Mouse (Mus musculus) hindbrain, embryonic 13.5 days (tissue): ENCODE results near the gene Hoxc12. TPM values are rescaled to one million over a fixed set of nuclear protein-coding genes. Genes with fewer than 3 reads are reported as not detected.

ENCODE experiments used
- ATAC-seq: fragments of 200-750 bp; cut with Nextera tagmentation; 2 replicates; pipeline ENCODE4 v1.8.0; 2017; ENCODE audit warnings: moderate TSS enrichment; ENCODE audit not compliant: low FRiP score
- H3K27ac ChIP-seq: fragments of 300-500 bp; sonication (generic); 2 replicates; pipeline ENCODE4 v1.5.1; 2015; ENCODE audit warnings: inconsistent platforms, mild to moderate bottlenecking, moderate library complexity
- H3K27me3 ChIP-seq: fragments of 300-500 bp; sonication (generic); 2 replicates; pipeline ENCODE4 v1.6.1; 2015; ENCODE audit warnings: mild to moderate bottlenecking, inconsistent platforms
- H3K36me3 ChIP-seq: fragments of 300-500 bp; sonication (generic); 2 replicates; pipeline ENCODE4 v1.6.1; 2015; ENCODE audit warnings: mild to moderate bottlenecking, inconsistent platforms
- H3K4me1 ChIP-seq: fragments of 300-500 bp; sonication (generic); replicated peaks from 2 replicates; pipeline ENCODE4 v1.6.1; 2015; ENCODE audit warnings: inconsistent platforms
- H3K4me2 ChIP-seq: fragments of 300-500 bp; sonication (generic); 2 replicates; pipeline ENCODE4 v1.6.1; 2015; ENCODE audit warnings: inconsistent platforms, mild to moderate bottlenecking, moderate library complexity
- H3K4me3 ChIP-seq: fragments of 300-500 bp; sonication (generic); 2 replicates; pipeline ENCODE4 v1.5.1; 2015; ENCODE audit warnings: mild to moderate bottlenecking, inconsistent platforms
- H3K9ac ChIP-seq: fragments of 300-500 bp; sonication (generic); 2 replicates; pipeline ENCODE4 v1.6.1; 2015; ENCODE audit warnings: mild to moderate bottlenecking, inconsistent platforms
- H3K9me3 ChIP-seq: fragments of 300-500 bp; sonication (generic); 2 replicates; pipeline ENCODE4 v1.6.1; 2016; ENCODE audit warnings: inconsistent platforms
- WGBS: fragments of 180-500 bp; shearing (Covaris S2); methylation state at CpG from one replicate; pipeline ENCODE4 v1.1.7; 2015; 5-methylcytosine and 5-hydroxymethylcytosine counted together
- polyA plus RNA-seq: library from polyadenylated mRNA; unstranded; fragments of >200 nt; fragmentation: Nextera tagmentation; extraction: Ambion mirVana; gene quantifications from 2 replicates; pipeline ENCODE4 v1.2.1, GENCODE M21; 2015

The Hoxc12 gene
- polyA plus RNA-seq, 1 experiment from 2014 or later, result not detected

DNA sequence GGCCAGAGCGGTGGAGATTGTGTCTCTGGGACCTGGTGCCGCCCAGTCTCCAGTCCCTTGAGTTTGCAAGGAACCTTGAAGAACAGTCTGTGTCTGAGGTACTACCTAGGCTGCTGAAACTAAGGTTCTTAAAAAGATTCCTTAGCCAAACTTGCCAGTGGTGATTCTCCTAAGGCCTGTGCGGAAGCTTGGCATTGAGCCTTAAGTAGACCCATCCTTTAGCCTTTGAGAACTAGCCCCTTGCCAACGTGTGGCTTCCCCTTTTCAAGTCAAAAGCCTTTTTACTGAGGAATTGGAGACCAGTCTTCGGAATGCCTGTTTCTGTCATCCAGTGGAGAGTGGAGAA lies 6.9 kb downstream of the Hoxc12 start:
- H3K4me2 ChIP-seq, result no peak overlapping the region
- whole genome bisulfite sequencing, result 1% methylated on average over 5 of the region's 5 CpGs
- no peak overlapping the region for H3K27ac ChIP-seq
- H3K36me3 ChIP-seq, result no peaks in the 10 kb centered on the region
- ATAC-seq, result no peak
- H3K9me3 ChIP-seq, result no peaks in the 10 kb centered on the region
- no peak overlapping the region for H3K4me3 ChIP-seq
- H3K9ac ChIP-seq, result no peak overlapping the region
- peaks cover 6% of the 10 kb centered on the region for H3K4me1 ChIP-seq
- peaks cover 100% of the 10 kb centered on the region for H3K27me3 ChIP-seq

DNA sequence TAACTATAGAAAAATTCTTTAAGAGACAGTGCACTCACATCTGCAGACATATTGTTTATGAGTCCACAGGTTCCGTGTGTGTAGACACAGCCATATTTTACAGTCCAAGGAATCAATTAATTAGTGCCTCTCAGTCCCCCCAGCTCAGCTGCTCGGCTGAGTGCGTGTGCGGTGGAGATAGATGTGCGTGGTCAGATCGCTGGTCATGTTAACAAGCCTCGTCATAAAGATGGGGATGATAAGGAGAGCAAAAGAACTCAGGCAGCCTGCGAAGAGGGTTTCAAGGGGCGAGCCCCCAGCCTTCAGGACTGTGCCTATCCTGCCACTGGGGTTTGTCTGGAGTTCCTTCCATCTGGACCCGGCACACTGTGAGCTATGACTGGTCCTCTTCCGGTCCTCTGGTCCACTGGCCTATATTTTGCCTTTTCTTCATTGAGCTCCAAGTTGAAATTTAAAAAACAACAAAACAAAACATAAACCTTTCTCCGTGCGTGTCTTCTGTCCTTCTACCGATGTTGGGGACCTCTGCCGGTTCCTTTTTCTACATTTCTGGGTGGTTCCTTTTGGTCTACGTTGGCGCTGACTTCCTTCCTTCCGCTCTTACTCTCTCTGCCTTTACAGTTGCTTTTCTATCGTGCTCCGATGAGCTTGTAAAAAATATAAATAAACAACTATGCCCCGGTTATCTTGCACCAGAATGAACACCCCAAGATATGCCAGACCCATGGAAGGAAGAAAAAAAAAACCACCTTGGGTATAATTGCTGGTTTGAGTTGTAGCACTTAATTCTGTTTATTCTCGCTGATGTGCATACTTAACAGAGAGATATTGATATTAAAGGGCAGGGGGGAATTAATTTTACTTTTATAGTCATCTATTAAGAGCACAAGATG lies 8.9 kb downstream of the Hoxc12 start:
- Histone ChIP-seq H3K9me3 (no peaks in the 10 kb centered on the region), H3K4me2 (no peak overlapping the region), H3K4me3 (no peak overlapping the region), H3K4me1 (peaks cover 6% of the 10 kb centered on the region), H3K9ac (no peak overlapping the region), H3K36me3 (no peaks in the 10 kb centered on the region), H3K27ac (no peak overlapping the region), H3K27me3 (peaks cover 100% of the 10 kb centered on the region)
- WGBS, result 10% methylated on average over 22 of the region's 22 CpGs
- ATAC-seq, result no peak

DNA sequence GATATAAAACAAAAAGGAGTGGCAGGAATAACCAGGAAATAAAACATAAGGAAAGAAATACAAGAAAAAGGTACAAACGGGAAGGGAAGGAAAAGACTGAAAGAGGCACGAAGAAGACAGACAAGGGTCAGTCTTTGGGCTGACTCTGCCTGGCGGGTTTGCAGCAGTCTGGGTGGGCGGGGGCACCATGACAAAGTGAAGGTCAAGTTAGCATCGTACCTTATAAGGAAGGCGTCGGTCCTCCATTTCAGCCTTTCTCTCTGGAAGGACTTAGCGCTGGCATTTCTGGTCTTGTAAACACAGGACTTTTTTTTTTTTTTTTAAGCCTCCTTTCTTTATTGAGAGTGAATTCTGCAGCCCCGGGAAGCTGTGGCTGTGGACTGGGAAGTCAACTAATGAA lies 10.7 kb downstream of the Hoxc12 start:
- H3K36me3 ChIP-seq, result no peaks in the 10 kb centered on the region
- peaks cover 100% of the 10 kb centered on the region for H3K27me3 ChIP-seq
- H3K9me3 ChIP-seq, result no peaks in the 10 kb centered on the region
- ATAC-seq, result no peak
- no peak overlapping the region for H3K9ac ChIP-seq
- H3K4me2 ChIP-seq, result no peak overlapping the region
- WGBS, result 1% methylated on average over 9 of the region's 9 CpGs
- no peak overlapping the region for H3K27ac ChIP-seq
- no peak overlapping the region for H3K4me3 ChIP-seq
- peaks cover 6% of the 10 kb centered on the region for H3K4me1 ChIP-seq

DNA sequence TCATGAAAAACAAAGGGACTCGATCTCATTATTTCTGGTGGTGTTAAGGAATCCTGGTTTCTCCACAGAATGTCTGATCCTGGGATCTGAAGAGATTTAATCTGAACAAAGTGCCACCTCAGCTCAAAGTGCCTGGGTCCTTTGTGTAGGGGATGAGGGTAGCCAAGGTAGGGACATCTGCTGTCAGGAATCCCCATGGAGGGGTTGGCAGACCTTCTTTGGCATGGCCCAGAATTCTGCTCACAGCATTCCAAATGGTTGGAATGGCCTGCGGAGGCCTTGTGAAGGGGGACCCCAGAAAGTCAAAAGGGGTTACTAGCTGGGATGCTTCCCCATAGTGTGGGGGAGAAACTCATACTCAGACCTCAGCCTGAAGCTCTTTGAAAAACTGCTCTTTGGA lies 12.3 kb downstream of the Hoxc12 start:
- no peak for ATAC-seq
- H3K4me3 ChIP-seq, result no peak overlapping the region
- no peak overlapping the region for H3K4me2 ChIP-seq
- H3K9ac ChIP-seq, result no peak overlapping the region
- no peaks in the 10 kb centered on the region for H3K36me3 ChIP-seq
- 14% methylated on average over 2 of the region's 2 CpGs for WGBS
- H3K9me3 ChIP-seq, result no peaks in the 10 kb centered on the region
- no peaks in the 10 kb centered on the region for H3K4me1 ChIP-seq
- peaks cover 100% of the 10 kb centered on the region for H3K27me3 ChIP-seq
- no peak overlapping the region for H3K27ac ChIP-seq

DNA sequence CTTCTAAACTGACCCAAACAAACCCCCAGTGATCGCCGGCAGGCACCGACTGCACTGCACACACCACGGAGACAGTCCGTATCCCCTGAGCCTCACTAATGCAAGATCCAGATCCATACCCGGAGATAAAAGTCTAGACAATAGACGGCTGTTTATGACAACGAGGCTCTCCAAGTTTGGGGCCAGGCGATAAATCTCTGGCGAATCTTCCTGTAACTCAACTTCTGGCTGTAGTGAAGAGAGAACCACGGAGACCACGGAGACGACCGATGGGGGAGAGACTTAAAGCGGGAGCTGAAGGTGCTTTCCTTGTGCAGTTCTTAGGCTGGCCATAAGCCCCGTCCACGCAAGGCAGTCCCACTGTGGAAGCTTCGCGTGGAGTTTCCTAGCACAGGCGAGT lies 13.1 kb downstream of the Hoxc12 start:
- 2% methylated on average over 20 of the region's 20 CpGs for WGBS
- H3K36me3 ChIP-seq, result no peaks in the 10 kb centered on the region
- ATAC-seq, result no peak
- H3K9me3 ChIP-seq, result no peaks in the 10 kb centered on the region
- H3K4me1 ChIP-seq, result no peaks in the 10 kb centered on the region
- no peak overlapping the region for H3K4me3 ChIP-seq
- H3K4me2 ChIP-seq, result no peak overlapping the region
- no peak overlapping the region for H3K27ac ChIP-seq
- H3K9ac ChIP-seq, result no peak overlapping the region
- peaks cover 100% of the 10 kb centered on the region for H3K27me3 ChIP-seq

DNA sequence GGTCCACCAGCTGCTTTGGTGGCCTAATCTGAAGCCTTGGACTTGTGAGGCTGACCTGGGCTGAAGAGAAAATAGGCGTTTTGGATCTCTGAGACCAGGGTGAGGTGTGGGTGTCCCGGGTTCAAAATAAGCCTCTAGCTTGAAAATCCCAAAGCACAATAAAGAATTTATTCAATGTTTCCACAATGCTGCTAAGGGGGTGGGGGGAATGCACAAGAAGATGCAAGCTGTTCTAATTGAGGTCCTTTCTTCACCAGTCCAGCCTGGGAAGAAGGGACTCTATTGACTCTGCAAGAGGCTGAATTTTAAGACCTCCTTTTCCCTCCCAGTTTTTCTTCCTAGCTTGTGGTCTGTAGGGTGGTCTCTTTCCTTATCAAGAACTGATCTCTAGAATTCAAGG lies 14.3 kb downstream of the Hoxc12 start:
- Histone ChIP-seq H3K27me3 (peaks cover 100% of the 10 kb centered on the region), H3K9me3 (no peaks in the 10 kb centered on the region), H3K4me1 (no peaks in the 10 kb centered on the region), H3K36me3 (no peaks in the 10 kb centered on the region), H3K4me2 (no peak overlapping the region), H3K9ac (no peak overlapping the region), H3K4me3 (no peak overlapping the region), H3K27ac (no peak overlapping the region)
- WGBS, result 5% methylated on average over 2 of the region's 2 CpGs
- no peak for ATAC-seq

DNA sequence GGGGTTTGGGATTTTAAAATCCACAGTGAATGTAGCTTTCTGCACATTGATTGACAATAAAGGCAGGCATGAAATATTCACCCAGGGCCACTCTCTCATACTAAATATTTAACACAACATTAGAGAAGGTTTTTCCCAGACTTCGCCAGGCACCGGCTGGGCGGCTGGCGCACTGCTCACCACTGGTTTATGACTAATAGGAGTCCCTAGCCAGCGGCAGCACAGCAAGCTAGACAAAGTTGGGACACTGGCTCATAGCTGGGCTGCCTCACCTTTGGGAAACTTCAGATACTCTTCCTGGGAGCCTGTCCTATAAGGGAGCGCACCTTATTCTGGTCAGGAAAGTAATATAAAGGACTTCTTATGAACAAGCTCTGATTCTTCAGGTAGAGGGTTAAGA lies 17.0 kb downstream of the Hoxc12 start:
- no peak for ATAC-seq
- H3K9ac ChIP-seq, result no peak overlapping the region
- no peak overlapping the region for H3K27ac ChIP-seq
- H3K9me3 ChIP-seq, result no peaks in the 10 kb centered on the region
- no peaks in the 10 kb centered on the region for H3K4me1 ChIP-seq
- no peak overlapping the region for H3K4me2 ChIP-seq
- H3K4me3 ChIP-seq, result no peak overlapping the region
- H3K27me3 ChIP-seq, result peaks cover 100% of the 10 kb centered on the region
- 2% methylated on average over 6 of the region's 6 CpGs for WGBS
- H3K36me3 ChIP-seq, result no peaks in the 10 kb centered on the region

DNA sequence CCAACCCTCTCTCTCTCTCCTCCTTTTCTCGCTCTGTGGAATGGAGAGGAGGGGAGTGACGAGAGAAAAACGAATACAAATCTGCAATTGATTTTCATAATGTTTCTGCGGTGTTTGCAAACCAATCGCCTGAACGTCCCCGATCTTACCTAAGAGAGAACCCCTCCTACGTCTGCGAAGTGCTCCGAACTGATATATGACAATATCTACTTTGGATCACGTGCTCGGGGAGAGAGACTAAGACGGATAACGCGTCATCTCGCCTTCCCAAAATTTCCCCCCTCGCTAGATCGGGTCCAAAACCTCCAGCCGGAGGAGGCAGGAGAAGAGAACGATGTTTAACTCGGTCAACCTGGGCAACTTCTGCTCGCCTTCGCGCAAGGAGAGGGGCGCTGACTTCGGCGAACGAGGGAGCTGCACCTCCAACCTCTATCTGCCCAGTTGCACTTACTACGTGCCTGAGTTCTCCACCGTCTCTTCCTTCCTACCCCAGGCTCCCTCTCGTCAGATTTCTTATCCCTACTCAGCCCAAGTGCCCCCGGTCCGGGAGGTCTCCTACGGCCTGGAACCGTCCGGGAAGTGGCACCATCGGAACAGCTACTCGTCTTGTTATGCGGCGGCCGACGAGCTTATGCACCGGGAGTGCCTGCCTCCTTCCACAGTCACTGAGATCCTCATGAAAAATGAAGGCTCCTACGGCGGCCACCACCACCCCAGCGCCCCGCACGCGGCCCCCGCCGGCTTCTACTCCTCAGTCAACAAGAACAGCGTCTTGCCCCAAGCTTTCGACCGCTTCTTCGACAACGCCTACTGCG lies 17.8 kb downstream of the Hoxc12 start, which contains the start of gene Hoxc11:
Gene Hoxc11 (plus strand): TSS at position 236 of the 815 bp plus-strand sequence.
- no peak within 1 kb of the TSS for H3K9ac ChIP-seq

DNA sequence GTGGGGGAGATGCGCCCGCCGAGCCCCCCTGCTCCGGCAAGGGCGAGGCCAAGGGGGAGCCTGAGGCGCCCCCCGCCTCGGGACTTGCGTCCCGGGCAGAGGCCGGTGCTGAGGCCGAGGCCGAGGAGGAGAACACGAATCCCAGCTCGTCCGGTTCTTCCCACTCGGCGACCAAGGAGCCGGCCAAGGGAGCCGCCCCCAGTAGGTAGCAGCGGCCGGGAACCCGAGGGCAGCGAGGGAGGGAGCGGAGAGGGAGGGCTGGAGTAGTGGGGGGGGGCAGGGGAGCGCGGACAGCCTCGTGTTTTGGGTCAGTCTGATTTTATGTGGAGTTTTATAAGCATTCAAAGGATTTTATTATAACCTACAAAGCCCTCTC lies 18.4 kb downstream of the Hoxc12 start:
- Histone ChIP-seq H3K9ac (no peak overlapping the region), H3K27me3 (peaks cover 99% of the 10 kb centered on the region), H3K36me3 (no peaks in the 10 kb centered on the region), H3K9me3 (no peaks in the 10 kb centered on the region), H3K4me3 (no peak overlapping the region), H3K4me2 (no peak overlapping the region), H3K4me1 (no peaks in the 10 kb centered on the region), H3K27ac (no peak overlapping the region)
- WGBS, result under 1% methylated on average over 28 of the region's 28 CpGs
- no peak for ATAC-seq

More for the DNA sequence above, 17.8 kb downstream of the Hoxc12 start, which contains the start of gene Hoxc11:
- ATAC-seq, result no peak
- Histone ChIP-seq H3K9me3 (no peaks in the 10 kb centered on the region), H3K4me2 (no peak within 1 kb of the TSS), H3K27me3 (peaks cover 99% of the 10 kb centered on the region), H3K27ac (no peak within 1 kb of the TSS), H3K4me3 (no peak within 1 kb of the TSS), H3K36me3 (no peaks in the 10 kb centered on the region), H3K4me1 (no peaks in the 10 kb centered on the region)
- WGBS, result under 1% methylated on average over 57 of the region's 57 CpGs

DNA sequence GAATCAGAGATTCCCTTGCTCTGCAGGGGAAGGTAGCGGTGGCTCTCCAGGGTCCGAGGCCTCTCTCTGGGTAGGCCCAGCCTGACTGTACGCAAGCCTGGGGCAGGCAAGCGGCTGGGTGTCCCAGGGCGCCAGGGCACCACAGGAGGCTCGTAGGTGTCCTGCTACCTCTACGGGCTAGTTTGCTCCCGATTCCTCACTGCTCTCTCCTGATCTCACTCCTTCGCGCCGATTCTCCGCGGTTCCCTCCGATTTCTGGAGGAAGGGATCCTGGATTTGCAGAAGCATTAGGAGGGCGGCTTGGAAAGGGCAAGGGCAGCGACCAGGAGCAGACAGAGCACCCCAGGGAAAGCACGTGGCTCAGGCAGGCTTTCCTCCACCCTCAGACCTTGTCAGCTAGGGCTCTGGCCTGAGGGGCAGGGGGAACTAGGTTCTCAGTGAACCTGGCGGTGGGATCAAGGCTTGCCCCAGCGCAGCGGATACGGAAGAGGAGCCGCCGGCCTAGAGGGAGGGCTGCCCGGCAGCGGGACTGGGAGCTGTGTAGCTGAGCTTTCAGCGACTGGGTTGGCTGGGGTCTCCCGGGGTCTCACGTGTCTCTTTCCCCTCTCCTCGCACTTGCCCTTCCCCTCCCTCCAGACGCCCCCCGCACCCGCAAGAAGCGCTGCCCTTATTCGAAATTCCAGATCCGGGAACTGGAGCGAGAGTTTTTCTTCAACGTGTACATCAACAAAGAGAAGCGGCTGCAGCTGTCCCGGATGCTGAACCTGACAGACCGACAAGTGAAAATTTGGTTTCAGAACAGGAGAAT lies 19.5 kb downstream of the Hoxc12 start:
- under 1% methylated on average over 39 of the region's 40 CpGs for WGBS
- Histone ChIP-seq H3K36me3 (no peaks in the 10 kb centered on the region), H3K9me3 (no peaks in the 10 kb centered on the region), H3K27ac (no peak overlapping the region), H3K4me3 (no peak overlapping the region), H3K4me2 (no peak overlapping the region), H3K27me3 (peaks cover 99% of the 10 kb centered on the region), H3K4me1 (no peaks in the 10 kb centered on the region), H3K9ac (no peak overlapping the region)
- no peak for ATAC-seq

DNA sequence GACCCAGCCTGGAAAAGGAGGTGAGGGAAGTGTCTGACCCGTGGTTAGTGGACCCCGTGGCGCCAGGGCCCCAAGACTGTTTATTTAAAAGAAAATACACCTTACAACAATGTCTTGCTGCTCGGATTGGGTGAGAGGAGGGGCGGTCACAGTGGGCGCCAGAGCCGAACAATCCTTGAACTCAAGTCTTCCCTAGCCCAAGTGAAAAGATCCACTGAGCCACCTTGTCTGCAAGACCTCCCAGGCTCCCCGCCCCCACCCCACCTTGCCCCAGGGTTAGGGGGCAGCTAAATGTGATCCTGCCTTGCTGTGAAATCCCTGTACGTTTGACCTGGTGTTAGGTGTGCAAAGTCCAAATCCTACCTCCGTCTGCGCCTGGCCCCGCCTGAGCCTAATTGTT lies 20.3 kb downstream of the Hoxc12 start:
- H3K4me1 ChIP-seq, result no peaks in the 10 kb centered on the region
- H3K4me2 ChIP-seq, result no peak overlapping the region
- ATAC-seq, result no peak
- WGBS, result 1% methylated on average over 12 of the region's 12 CpGs
- H3K27ac ChIP-seq, result no peak overlapping the region
- no peaks in the 10 kb centered on the region for H3K36me3 ChIP-seq
- H3K9me3 ChIP-seq, result no peaks in the 10 kb centered on the region
- peaks cover 99% of the 10 kb centered on the region for H3K27me3 ChIP-seq
- H3K9ac ChIP-seq, result no peak overlapping the region
- H3K4me3 ChIP-seq, result no peak overlapping the region

DNA sequence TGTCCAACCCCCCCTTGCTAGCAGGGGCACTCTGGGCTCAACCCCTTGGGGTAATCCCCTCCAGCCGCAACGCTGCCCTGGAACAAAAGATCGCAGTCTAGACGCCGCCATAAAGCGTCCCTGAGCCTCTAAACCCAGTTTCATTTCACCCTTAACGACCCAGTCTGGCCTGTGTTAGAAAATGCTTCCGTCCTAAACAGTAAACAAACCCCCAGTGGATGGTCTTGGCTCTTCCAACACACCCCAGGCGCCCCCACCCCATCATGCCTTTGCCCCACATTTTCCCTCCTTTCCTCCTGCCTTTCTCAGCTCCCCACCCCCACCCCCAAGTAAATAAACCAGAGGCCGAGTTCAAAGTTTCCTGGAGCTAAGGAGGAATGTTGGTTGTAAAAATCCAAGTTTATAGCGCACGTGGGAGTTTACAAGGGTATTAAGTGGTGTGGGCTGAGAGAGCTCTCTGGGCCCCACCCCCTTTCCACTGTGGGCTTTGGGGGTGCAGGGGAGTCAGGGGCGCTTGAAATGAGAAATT lies 23.2 kb downstream of the Hoxc12 start:
- H3K27ac ChIP-seq, result no peak overlapping the region

More for the DNA sequence above, 23.2 kb downstream of the Hoxc12 start:
- no peak overlapping the region for H3K9ac ChIP-seq
- no peaks in the 10 kb centered on the region for H3K9me3 ChIP-seq
- no peak for ATAC-seq
- no peaks in the 10 kb centered on the region for H3K36me3 ChIP-seq
- no peaks in the 10 kb centered on the region for H3K4me1 ChIP-seq
- no peak overlapping the region for H3K4me3 ChIP-seq
- no peak overlapping the region for H3K4me2 ChIP-seq
- WGBS, result under 1% methylated on average over 13 of the region's 13 CpGs
- peaks cover 98% of the 10 kb centered on the region for H3K27me3 ChIP-seq
